Mouse (Mus musculus): Measurements from ENCODE around the gene Sall2. TPM values are rescaled to one million over a fixed set of nuclear protein-coding genes. Genes with fewer than 3 reads are reported as not detected.
A peak's percentile ranks its signal among the peaks of the same experiment; 100 is the strongest.

Gene Sall2
- polyA plus RNA-seq (2014; fragmentation: Nextera tagmentation; extraction: Ambion mirVana): 15.2 and 16.2 TPM in 2 replicates

GRCm38 (mm10) chr14:52327910-52328812 is at the start of gene Sall2:
Sall2 (minus strand) TSS chr14:52328762.
- under 1% methylated on average over 26 of the region's 26 CpGs for WGBS
- H3K27ac ChIP-seq (ENCODE audit: low read depth): no peak within 1 kb of the TSS
- no peaks in the 10 kb centered on the region for H3K4me1 ChIP-seq (replicated peaks; ENCODE audit: control insufficient read depth, insufficient read depth, low read length)
- H3K4me3 ChIP-seq (ENCODE audit: low read depth, low read length): peak within 1 kb of the TSS; percentile 31
- no peak within 1 kb of the TSS; the same call in 1 of the 2 replicates for H3K9ac ChIP-seq (ENCODE audit: low read length)
- peak; percentile 66 for DNase-seq (ENCODE audit: low spot score)
- H3K36me3 ChIP-seq (ENCODE audit: control insufficient read depth, insufficient read depth, low read length): no peaks in the 10 kb centered on the region
- ATAC-seq (replicated peaks; ENCODE audit: low FRiP score, low TSS enrichment, low read depth): no peak
- H3K9me3 ChIP-seq (ENCODE audit: control insufficient read depth, low read length): no peaks in the 10 kb centered on the region
- H3K4me2 ChIP-seq (ENCODE audit: low read length): peak within 1 kb of the TSS; percentile 60
- peaks cover 47% of the 10 kb centered on the region for H3K27me3 ChIP-seq (replicated peaks; ENCODE audit: control insufficient read depth, insufficient read depth, low read length)

- H3K36me3 ChIP-seq (ENCODE audit: control insufficient read depth, insufficient read depth, low read length): no peaks in the 10 kb centered on the region
- H3K9ac ChIP-seq (ENCODE audit: low read length): no peak overlapping the region
- WGBS: 86% methylated on average over 3 of the region's 3 CpGs
- no peaks in the 10 kb centered on the region for H3K4me1 ChIP-seq (replicated peaks; ENCODE audit: control insufficient read depth, insufficient read depth, low read length)
- no peak overlapping the region for H3K4me3 ChIP-seq (ENCODE audit: low read depth, low read length)
- ATAC-seq (replicated peaks; ENCODE audit: low FRiP score, low TSS enrichment, low read depth) (no peak), DNase-seq (ENCODE audit: low spot score) (no peak)
- H3K27me3 ChIP-seq (replicated peaks; ENCODE audit: control insufficient read depth, insufficient read depth, low read length): no peaks in the 10 kb centered on the region
- H3K9me3 ChIP-seq (ENCODE audit: control insufficient read depth, low read length): no peaks in the 10 kb centered on the region
- no peak overlapping the region for H3K4me2 ChIP-seq (ENCODE audit: low read length)
- H3K27ac ChIP-seq (ENCODE audit: low read depth): no peak overlapping the region
Observed at GRCm38 (mm10) chr14:52368741-52369140, 40.2 kb upstream of the Sall2 start.

GRCm38 (mm10) chr14:52356308-52356707 is 27.7 kb upstream of the Sall2 start, which contains the start of gene Olfr1513:
Olfr1513 (minus strand) TSS chr14:52356408.
- no peak within 1 kb of the TSS for H3K9ac ChIP-seq (ENCODE audit: low read length)
- H3K4me3 ChIP-seq (ENCODE audit: low read depth, low read length): no peak within 1 kb of the TSS

DNA sequence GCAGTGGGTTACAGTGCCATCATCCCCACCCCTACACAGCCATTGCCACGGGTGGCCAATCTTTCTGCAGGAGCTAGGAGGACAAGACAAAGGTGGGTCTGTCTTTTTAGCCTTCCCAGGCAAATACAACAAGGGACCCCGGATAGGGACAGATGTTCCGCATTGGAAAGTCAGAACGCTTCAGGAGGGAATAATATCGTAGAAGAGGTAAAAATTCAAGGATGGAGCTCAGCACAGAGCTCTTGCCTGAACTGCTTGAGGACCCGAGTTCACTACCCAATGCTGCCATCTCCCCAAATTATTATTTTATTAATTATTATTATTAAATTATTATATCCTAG is 10.9 kb upstream of the Sall2 start:
- Histone ChIP-seq H3K27ac (ENCODE audit: low read depth) (no peak overlapping the region), H3K27me3 (replicated peaks; ENCODE audit: control insufficient read depth, insufficient read depth, low read length) (no peaks in the 10 kb centered on the region), H3K4me1 (replicated peaks; ENCODE audit: control insufficient read depth, insufficient read depth, low read length) (no peaks in the 10 kb centered on the region), H3K4me3 (ENCODE audit: low read depth, low read length) (no peak overlapping the region), H3K36me3 (ENCODE audit: control insufficient read depth, insufficient read depth, low read length) (no peaks in the 10 kb centered on the region), H3K9me3 (ENCODE audit: control insufficient read depth, low read length) (no peaks in the 10 kb centered on the region), H3K4me2 (ENCODE audit: low read length) (no peak overlapping the region), H3K9ac (ENCODE audit: low read length) (no peak overlapping the region)
- WGBS: 77% methylated on average over 6 of the region's 6 CpGs
- DNase-seq (ENCODE audit: low spot score) (no peak), ATAC-seq (replicated peaks; ENCODE audit: low FRiP score, low TSS enrichment, low read depth) (no peak)

More at GRCm38 (mm10) chr14:52356308-52356707, 27.7 kb upstream of the Sall2 start, which contains the start of gene Olfr1513:
- H3K27ac ChIP-seq (ENCODE audit: low read depth): no peak within 1 kb of the TSS
- ATAC-seq (replicated peaks; ENCODE audit: low FRiP score, low TSS enrichment, low read depth) (no peak), DNase-seq (ENCODE audit: low spot score) (no peak)
- WGBS: 63% methylated on average over 4 of the region's 4 CpGs
- no peaks in the 10 kb centered on the region for H3K9me3 ChIP-seq (ENCODE audit: control insufficient read depth, low read length)
- H3K27me3 ChIP-seq (replicated peaks; ENCODE audit: control insufficient read depth, insufficient read depth, low read length): no peaks in the 10 kb centered on the region
- no peak within 1 kb of the TSS for H3K4me2 ChIP-seq (ENCODE audit: low read length)
- H3K4me1 ChIP-seq (replicated peaks; ENCODE audit: control insufficient read depth, insufficient read depth, low read length): no peaks in the 10 kb centered on the region
- no peaks in the 10 kb centered on the region for H3K36me3 ChIP-seq (ENCODE audit: control insufficient read depth, insufficient read depth, low read length)

DNA sequence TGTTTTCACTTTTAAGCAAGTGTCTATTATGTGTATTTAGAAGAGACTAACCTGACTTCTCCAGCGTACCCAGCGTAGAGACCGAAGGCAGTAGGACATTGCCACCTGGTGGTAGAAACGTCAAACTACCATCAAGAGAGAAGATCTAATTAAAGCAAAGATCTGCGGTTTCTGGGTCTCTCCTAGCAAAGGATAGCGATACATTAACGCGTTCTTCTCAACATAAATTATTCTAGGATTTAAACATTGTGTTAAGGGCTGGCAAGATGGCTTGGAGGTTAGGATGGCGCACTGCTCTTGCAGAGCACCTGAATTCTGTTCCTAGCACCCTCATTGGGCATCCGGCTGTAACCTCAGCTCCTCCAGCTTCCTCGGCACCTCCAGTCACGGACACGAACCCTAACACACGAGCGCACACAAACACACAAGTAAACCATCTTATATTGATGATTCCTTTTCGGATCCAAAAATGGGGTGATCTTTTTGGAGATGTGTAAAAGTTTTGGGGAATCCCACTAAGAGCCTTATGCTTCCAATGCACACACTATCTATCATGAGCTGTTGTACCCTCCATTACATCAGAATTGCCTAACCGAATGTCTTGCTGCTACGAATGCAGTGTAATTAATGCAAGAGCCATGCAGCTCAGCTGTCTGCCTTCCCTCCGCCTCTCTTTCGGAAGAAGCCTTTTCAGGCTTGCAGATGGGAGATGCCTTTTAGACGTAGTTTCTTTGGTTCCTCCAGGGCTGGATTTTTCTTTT is 10.4 kb upstream of the Sall2 start:
- 27% methylated on average over 21 of the region's 21 CpGs for WGBS
- Histone ChIP-seq H3K4me1 (replicated peaks; ENCODE audit: control insufficient read depth, insufficient read depth, low read length) (no peaks in the 10 kb centered on the region), H3K4me2 (ENCODE audit: low read length) (peak overlapping the region; percentile 42), H3K9me3 (ENCODE audit: control insufficient read depth, low read length) (no peaks in the 10 kb centered on the region), H3K4me3 (ENCODE audit: low read depth, low read length) (peak overlapping the region; percentile 11; the same call in 1 of the 2 replicates), H3K27me3 (replicated peaks; ENCODE audit: control insufficient read depth, insufficient read depth, low read length) (no peaks in the 10 kb centered on the region), H3K36me3 (ENCODE audit: control insufficient read depth, insufficient read depth, low read length) (no peaks in the 10 kb centered on the region), H3K9ac (ENCODE audit: low read length) (peak overlapping the region; percentile 13; the same call in 1 of the 2 replicates), H3K27ac (ENCODE audit: low read depth) (no peak overlapping the region)
- peak; percentile 67 for DNase-seq (ENCODE audit: low spot score)
- ATAC-seq (replicated peaks; ENCODE audit: low FRiP score, low TSS enrichment, low read depth): no peak

DNA sequence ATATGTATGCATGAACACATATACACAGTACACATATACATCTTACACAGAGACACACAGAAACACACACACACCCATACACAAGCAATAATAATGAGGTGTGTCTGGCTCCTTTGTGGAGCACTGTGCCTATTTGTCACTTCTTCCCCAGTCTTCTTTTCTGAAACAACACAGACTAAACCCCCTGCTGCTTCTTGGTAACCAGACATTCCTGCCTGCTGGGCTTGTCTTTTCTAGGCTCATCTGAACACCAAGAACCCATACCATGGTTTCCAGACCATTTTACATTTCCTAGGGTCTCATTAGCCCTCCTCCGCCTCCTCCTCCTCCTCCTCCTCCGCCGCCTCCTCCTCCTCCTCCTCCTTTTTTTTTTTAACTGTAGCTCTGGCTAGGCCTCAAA is 3.6 kb upstream of the Sall2 start:
- no peaks in the 10 kb centered on the region for H3K36me3 ChIP-seq (ENCODE audit: control insufficient read depth, insufficient read depth, low read length)
- 72% methylated on average over 2 of the region's 3 CpGs for WGBS

DNA sequence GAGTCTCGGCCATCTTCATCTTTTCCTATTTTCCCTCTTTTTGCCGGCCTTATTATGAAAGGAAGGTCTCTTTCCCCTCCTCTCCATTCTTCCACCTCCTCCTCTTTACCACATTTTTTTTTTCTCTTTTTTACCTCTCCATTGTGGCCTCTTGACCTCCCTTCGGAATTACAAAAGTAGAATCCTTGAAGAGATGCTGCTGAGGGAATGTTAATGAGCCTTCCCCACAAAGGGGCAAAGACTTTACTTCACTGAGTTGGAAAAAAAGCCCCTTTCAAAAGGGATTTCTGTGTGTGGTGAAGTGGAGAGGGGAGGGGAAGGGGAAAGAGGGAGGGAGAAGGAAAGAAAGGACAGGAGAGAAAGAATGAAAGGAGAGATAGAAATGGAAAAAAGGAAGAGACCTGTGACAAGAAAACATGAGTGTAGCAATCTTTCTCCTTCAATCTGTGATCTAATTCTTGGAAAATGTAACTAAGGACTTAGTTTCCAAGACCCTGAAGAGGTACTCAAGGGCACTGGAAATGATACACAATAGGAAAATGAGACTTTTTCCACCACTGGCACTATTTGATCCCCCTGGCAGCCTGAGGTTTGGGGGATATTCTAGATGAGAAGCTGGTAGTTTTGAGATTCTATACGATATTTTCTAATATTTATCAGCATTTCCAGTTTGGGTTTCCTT is 2.6 kb upstream of the Sall2 start:
- H3K27ac ChIP-seq (ENCODE audit: low read depth): no peak overlapping the region
- H3K27me3 ChIP-seq (replicated peaks; ENCODE audit: control insufficient read depth, insufficient read depth, low read length): peaks cover 41% of the 10 kb centered on the region
- DNase-seq (ENCODE audit: low spot score) (no peak), ATAC-seq (replicated peaks; ENCODE audit: low FRiP score, low TSS enrichment, low read depth) (no peak)
- no peaks in the 10 kb centered on the region for H3K4me1 ChIP-seq (replicated peaks; ENCODE audit: control insufficient read depth, insufficient read depth, low read length)
- H3K4me3 ChIP-seq (ENCODE audit: low read depth, low read length): no peak overlapping the region
- no peak overlapping the region for H3K4me2 ChIP-seq (ENCODE audit: low read length)
- WGBS: 36% methylated on average over 4 of the region's 4 CpGs
- H3K9me3 ChIP-seq (ENCODE audit: control insufficient read depth, low read length): no peaks in the 10 kb centered on the region
- H3K36me3 ChIP-seq (ENCODE audit: control insufficient read depth, insufficient read depth, low read length): no peaks in the 10 kb centered on the region
- H3K9ac ChIP-seq (ENCODE audit: low read length): no peak overlapping the region

More for the DNA sequence above, 3.6 kb upstream of the Sall2 start:
- ATAC-seq (replicated peaks; ENCODE audit: low FRiP score, low TSS enrichment, low read depth) (no peak), DNase-seq (ENCODE audit: low spot score) (no peak)
- H3K27me3 ChIP-seq (replicated peaks; ENCODE audit: control insufficient read depth, insufficient read depth, low read length): peaks cover 31% of the 10 kb centered on the region
- no peak overlapping the region for H3K4me3 ChIP-seq (ENCODE audit: low read depth, low read length)
- H3K4me1 ChIP-seq (replicated peaks; ENCODE audit: control insufficient read depth, insufficient read depth, low read length): no peaks in the 10 kb centered on the region
- no peak overlapping the region for H3K9ac ChIP-seq (ENCODE audit: low read length)
- H3K4me2 ChIP-seq (ENCODE audit: low read length): no peak overlapping the region
- no peaks in the 10 kb centered on the region for H3K9me3 ChIP-seq (ENCODE audit: control insufficient read depth, low read length)
- no peak overlapping the region for H3K27ac ChIP-seq (ENCODE audit: low read depth)

GRCm38 (mm10) chr14:52327375-52327901 is 1.1 kb downstream of the Sall2 start:
- WGBS: 2% methylated on average over 14 of the region's 14 CpGs
- Histone ChIP-seq H3K4me3 (ENCODE audit: low read depth, low read length) (peak overlapping the region; percentile 31), H3K9ac (ENCODE audit: low read length) (no peak overlapping the region; the same call in 1 of the 2 replicates), H3K9me3 (ENCODE audit: control insufficient read depth, low read length) (no peaks in the 10 kb centered on the region), H3K36me3 (ENCODE audit: control insufficient read depth, insufficient read depth, low read length) (no peaks in the 10 kb centered on the region), H3K4me1 (replicated peaks; ENCODE audit: control insufficient read depth, insufficient read depth, low read length) (no peaks in the 10 kb centered on the region), H3K27ac (ENCODE audit: low read depth) (no peak overlapping the region), H3K27me3 (replicated peaks; ENCODE audit: control insufficient read depth, insufficient read depth, low read length) (peaks cover 47% of the 10 kb centered on the region), H3K4me2 (ENCODE audit: low read length) (peak overlapping the region; percentile 60)
- ATAC-seq (replicated peaks; ENCODE audit: low FRiP score, low TSS enrichment, low read depth): no peak
- no peak for DNase-seq (ENCODE audit: low spot score)

All from intestine, embryonic 14.5 days (tissue).